In genomic region chr1:22694514-22694913, GRCm38 (mm10) we compare ENCODE assay signal across 15 mouse cellular contexts.
DNase-seq lines count a peak whose midpoint lies in the region; ATAC-seq and TF ChIP-seq lines count a peak whose summit lies in the region.
"Had no signal": no experiment of that assay in that cellular context is flagged by ENCODE, and none has a peak within 500 bp of the region (broad histone marks: within the 10 kb centered on the region; RNA-seq: fewer than 3 reads in every experiment).

No protein-coding gene starts in this region.

- 59% methylated on average over 2 of the region's 2 CpGs for WGBS in lung, embryonic 14.5 days

- H3K27ac ChIP-seq in lung, embryonic 14.5 days (ENCODE audit: low read depth) = no peak overlapping the region
- H3K27ac ChIP-seq: embryonic facial prominence, embryonic 13.5 days; embryonic facial prominence, embryonic 15.5 days; forebrain, embryonic 10.5 days; forebrain, embryonic 12.5 days had no signal

- H3K4me2 ChIP-seq in lung, embryonic 14.5 days = no peak overlapping the region
- H3K4me2 ChIP-seq: embryonic facial prominence, embryonic 13.5 days; embryonic facial prominence, embryonic 15.5 days; forebrain, embryonic 12.5 days had no signal

- intact Hi-C loops in heart, postnatal 25 days (cut with DNase I) = no loop called here

- DNase-seq in heart, adult 11 months = peak; percentile 65
- no peak for DNase-seq in heart, postnatal 25 days (ENCODE audit: low spot score)
- peak; percentile 18 for DNase-seq in lung, embryonic 14.5 days
- no peak for DNase-seq in lung, adult 18-20 months
- DNase-seq: adrenal gland, adult 2 months; adrenal gland, postnatal 10 days; adrenal gland, postnatal 25 days; cerebellum, postnatal 25 days had no signal

- no peaks in the 10 kb centered on the region for H3K36me3 ChIP-seq in lung, embryonic 14.5 days (ENCODE audit: insufficient read depth)
- H3K36me3 ChIP-seq: embryonic facial prominence, embryonic 13.5 days; embryonic facial prominence, embryonic 15.5 days; forebrain, embryonic 10.5 days; forebrain, embryonic 12.5 days had no signal

- no peaks in the 10 kb centered on the region for H3K4me1 ChIP-seq in lung, embryonic 14.5 days (ENCODE audit: insufficient read depth)
- H3K4me1 ChIP-seq: embryonic facial prominence, embryonic 15.5 days had no signal

- peak; percentile 52; the same call in 1 of the 2 replicates for ATAC-seq in lung, embryonic 14.5 days (ENCODE audit: insufficient read depth)
- ATAC-seq: forebrain, embryonic 14.5 days; forebrain, embryonic 16.5 days had no signal

- no peak for TF ChIP-seq CTCF in lung, embryonic 14.5 days (IDR thresholded peaks at IDR 0.05; ENCODE audit: low read depth)

- H3K9ac ChIP-seq in lung, embryonic 14.5 days = no peak overlapping the region
- H3K9ac ChIP-seq: embryonic facial prominence, embryonic 13.5 days; embryonic facial prominence, embryonic 15.5 days; forebrain, embryonic 12.5 days had no signal

- no peak overlapping the region for H3K4me3 ChIP-seq in lung, embryonic 14.5 days (ENCODE audit: low read depth, low read length)
- H3K4me3 ChIP-seq: embryonic facial prominence, embryonic 13.5 days; embryonic facial prominence, embryonic 15.5 days; erythroblast, embryonic 14.5 days; forebrain, embryonic 10.5 days; forebrain, embryonic 12.5 days had no signal

- H3K27me3 ChIP-seq in lung, embryonic 14.5 days (ENCODE audit: insufficient read depth, low read length) = no peaks in the 10 kb centered on the region
- H3K27me3 ChIP-seq: embryonic facial prominence, embryonic 13.5 days; embryonic facial prominence, embryonic 15.5 days; forebrain, embryonic 12.5 days had no signal

- H3K9me3 ChIP-seq in lung, embryonic 14.5 days (ENCODE audit: low read depth, low read length) = no peaks in the 10 kb centered on the region
- H3K9me3 ChIP-seq: embryonic facial prominence, embryonic 13.5 days; embryonic facial prominence, embryonic 15.5 days; forebrain, embryonic 10.5 days; forebrain, embryonic 12.5 days had no signal

Comparison
In these comparisons a context has a peak if more than half of its experiments do, and no peak if none do; other contexts are left out.
1. DNase-seq: peak in heart, adult 11 months (single experiment) and lung, embryonic 14.5 days (single experiment); none in heart, postnatal 25 days (single experiment) and lung, adult 18-20 months (0 of 2).